Mouse (Mus musculus): Measurements from ENCODE around the gene Mgat1. TPM values are rescaled to one million over a fixed set of nuclear protein-coding genes. Genes with fewer than 3 reads are reported as not detected.

Mgat1 gene
- 123 TPM for polyA plus RNA-seq (2017; shearing (Covaris generic))

DNA sequence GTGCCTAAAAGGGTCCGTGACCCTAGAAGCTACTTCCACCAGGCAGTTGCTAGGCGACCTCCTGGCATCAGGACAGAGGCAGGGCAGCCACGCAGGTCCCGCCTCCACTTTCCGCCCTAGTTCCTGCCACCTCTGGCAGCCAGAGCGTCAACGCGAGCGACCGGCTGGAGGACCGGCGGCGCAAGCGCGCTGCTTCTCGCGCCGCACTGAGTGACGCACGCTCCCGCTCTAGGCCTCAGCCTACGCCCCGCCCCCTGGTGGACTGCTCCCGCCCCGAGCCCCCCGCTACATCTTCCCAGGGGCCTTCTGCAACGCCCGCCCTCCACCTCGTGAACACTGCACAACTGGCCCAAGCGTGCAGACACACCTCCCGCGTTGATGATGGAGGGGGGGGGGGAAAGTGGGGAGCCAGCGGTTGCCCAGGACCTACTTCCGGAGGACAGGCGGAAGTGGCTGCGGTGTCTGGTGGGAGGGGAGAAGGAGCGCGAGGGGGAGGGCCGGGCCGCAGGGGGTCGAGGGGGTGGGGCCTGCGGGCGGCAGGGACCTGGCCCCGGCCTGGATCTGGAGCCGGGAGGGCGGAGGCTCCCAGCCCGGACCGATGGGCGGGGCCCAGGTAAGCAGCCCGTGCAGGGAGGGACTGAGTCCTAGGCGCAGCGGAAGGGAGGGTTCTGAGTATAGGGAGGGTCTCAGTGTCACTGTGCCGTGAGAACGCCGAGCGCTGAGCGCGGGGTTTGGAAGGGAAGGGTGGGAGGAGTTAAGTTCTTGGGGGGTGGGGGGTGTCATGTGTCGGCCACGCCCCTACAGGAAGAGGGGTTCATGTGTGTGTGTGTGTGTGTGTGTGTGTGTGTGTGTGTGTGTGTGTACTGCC lies at the start of gene Mgat1:
Gene Mgat1 (plus strand): TSS at position 465 of the 868 bp plus-strand sequence.

DNA sequence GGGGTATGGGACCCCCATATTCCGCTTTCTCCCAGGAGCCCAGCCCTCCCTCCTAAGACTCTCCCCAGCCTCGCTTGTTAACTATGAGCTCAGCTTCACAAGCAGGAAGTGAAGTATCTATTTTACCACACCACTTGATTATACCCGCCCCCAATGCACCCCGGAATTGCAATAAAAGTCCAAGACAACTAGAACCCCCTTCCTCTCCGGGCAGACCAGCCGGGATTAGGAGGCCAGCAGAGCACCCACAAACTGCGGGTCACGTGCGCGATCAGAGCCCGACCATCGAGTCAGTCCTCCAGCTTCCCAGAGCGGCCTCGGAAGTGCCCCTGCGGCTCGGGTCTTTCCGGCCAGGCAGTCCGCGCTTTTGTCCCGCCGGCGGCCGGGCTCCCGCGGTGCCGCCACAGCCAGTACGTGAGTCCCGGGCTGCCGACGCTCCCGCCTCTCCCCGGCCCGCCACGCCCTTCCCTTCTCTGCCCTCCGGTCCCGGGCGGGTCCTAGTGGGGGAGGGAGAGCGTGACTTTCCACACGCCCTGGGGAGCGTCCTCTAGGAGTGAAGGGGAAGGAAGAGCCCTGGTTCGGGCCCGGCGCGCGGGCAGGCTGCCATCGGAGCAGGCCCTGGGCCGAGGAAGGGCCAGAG lies 40.7 kb upstream of the Mgat1 start, which contains the start of gene Zfp62:
Gene Zfp62 (plus strand): TSS at position 164 of the 640 bp plus-strand sequence.

DNA sequence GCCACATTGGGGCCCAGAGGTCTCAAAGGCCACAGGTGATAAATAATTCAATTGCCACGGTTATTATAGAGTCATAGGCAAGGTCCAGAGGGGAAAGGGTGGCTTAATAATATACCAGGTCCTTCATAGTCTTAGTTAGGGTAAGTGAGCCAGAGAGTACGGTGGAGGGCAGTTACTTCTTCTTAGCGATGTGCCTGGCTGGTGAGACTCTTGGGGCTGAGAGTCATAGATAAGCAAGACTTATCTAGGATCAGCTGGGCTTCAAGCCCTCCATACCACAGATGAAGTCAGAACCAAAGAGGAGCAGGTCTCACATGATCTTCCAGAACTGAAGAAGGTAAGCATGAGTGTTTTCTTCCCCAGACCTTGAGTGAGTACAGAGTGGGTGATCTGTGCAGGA lies 34.2 kb downstream of the Mgat1 start, which contains the start of gene Olfr1393:
Gene Olfr1393 (plus strand): TSS at position 83 of the 400 bp plus-strand sequence.

DNA sequence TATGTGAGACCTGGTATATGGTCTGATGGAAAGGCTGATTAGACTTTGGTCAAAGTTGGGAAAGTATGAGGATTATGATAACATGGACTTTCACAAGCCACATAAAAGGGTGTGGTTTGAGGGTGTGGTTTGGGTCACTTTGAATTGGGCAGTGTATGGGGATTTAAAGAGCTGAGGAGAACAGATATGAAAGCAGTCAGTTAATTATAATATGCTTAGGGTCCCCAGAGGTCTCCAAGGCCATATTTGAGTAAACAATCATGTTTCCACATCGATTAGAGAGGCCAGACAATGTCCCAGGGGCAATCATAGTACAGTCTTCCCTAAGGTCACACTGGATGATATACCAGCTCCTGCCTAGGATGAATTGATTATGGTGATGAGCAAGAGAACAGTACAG lies 41.0 kb downstream of the Mgat1 start, which contains the start of gene Olfr1392:
Gene Olfr1392 (plus strand): TSS at position 301 of the 400 bp plus-strand sequence.

DNA sequence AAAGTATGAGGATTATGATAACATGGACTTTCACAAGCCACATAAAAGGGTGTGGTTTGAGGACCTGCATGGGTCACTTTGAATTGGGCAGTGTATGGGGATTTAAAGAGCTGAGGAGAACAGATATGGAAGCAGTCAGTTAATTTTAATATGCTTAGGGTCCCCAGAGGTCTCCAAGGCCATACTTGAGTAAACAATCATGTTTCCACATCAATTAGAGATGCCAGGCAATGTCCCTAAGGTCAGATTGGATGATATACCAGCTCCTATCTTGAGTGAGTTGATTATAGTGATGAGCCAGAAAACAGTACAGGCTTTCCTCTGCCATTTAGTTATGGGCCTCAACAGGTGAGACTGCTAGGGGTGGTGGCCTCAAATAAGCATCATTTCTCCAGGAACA lies 60.5 kb downstream of the Mgat1 start, which contains the start of gene Olfr10:
Gene Olfr10 (plus strand): TSS at position 301 of the 400 bp plus-strand sequence.

Other genes with a start within 250 kb of the Mgat1 start
- gene 9930111J21Rik2, start 192.9 kb upstream of the Mgat1 start, polyA plus RNA-seq (2017; shearing (Covaris generic)), result 161 TPM
- 364 TPM for gene Tgtp2, start 180.0 kb upstream of the Mgat1 start, polyA plus RNA-seq (2017; shearing (Covaris generic))
- gene Ifi47, start 167.6 kb upstream of the Mgat1 start, polyA plus RNA-seq (2017; shearing (Covaris generic)), result 525 TPM
- gene Olfr1396, start 129.3 kb upstream of the Mgat1 start, polyA plus RNA-seq (2017; shearing (Covaris generic)), result not detected
- not detected for gene Olfr1395, start 101.9 kb upstream of the Mgat1 start, polyA plus RNA-seq (2017; shearing (Covaris generic))
- not detected for gene Olfr1394, start 89.8 kb upstream of the Mgat1 start, polyA plus RNA-seq (2017; shearing (Covaris generic))
- gene Btnl9, start 57.0 kb upstream of the Mgat1 start, polyA plus RNA-seq (2017; shearing (Covaris generic)), result 0.16 TPM
- 88.1 TPM for gene Zfp62, start 40.9 kb upstream of the Mgat1 start, polyA plus RNA-seq (2017; shearing (Covaris generic))
- not detected for gene Olfr1393, start 34.1 kb downstream of the Mgat1 start, polyA plus RNA-seq (2017; shearing (Covaris generic))
- gene Olfr1392, start 41.1 kb downstream of the Mgat1 start, polyA plus RNA-seq (2017; shearing (Covaris generic)), result not detected
- not detected for gene Olfr10, start 60.5 kb downstream of the Mgat1 start, polyA plus RNA-seq (2017; shearing (Covaris generic))
- not detected for gene Olfr1391, start 78.6 kb downstream of the Mgat1 start, polyA plus RNA-seq (2017; shearing (Covaris generic))
- gene Olfr1390, start 91.0 kb downstream of the Mgat1 start, polyA plus RNA-seq (2017; shearing (Covaris generic)), result not detected
- not detected for gene Olfr1389, start 178.9 kb downstream of the Mgat1 start, polyA plus RNA-seq (2017; shearing (Covaris generic))
- 0.10 TPM for gene Olfr1388, start 192.4 kb downstream of the Mgat1 start, polyA plus RNA-seq (2017; shearing (Covaris generic))
- gene Olfr1387, start 211.2 kb downstream of the Mgat1 start, polyA plus RNA-seq (2017; shearing (Covaris generic)), result not detected
- not detected for gene Olfr1386, start 220.9 kb downstream of the Mgat1 start, polyA plus RNA-seq (2017; shearing (Covaris generic))
- gene Olfr1385, start 244.9 kb downstream of the Mgat1 start, polyA plus RNA-seq (2017; shearing (Covaris generic)), result 0.09 TPM